Mouse (Mus musculus) bone marrow macrophage, adult 2 months (primary cell): ENCODE measurements around the gene Srgap3. TPM values are rescaled to one million over a fixed set of nuclear protein-coding genes. Genes with fewer than 3 reads are reported as not detected.

ENCODE experiments used
- H3K27ac ChIP-seq: 2 replicates; pipeline ENCODE4 v1.5.1; 2012; ENCODE audit warnings: low read depth, low read length; ENCODE audit not compliant: insufficient read depth
- H3K4me1 ChIP-seq: 2 replicates; pipeline ENCODE4 v1.6.1; 2012; ENCODE audit warnings: low read length; ENCODE audit not compliant: control insufficient read depth, insufficient read depth
- H3K4me3 ChIP-seq: 2 replicates; pipeline ENCODE4 v1.5.1; 2012; ENCODE audit warnings: mild to moderate bottlenecking, low read length, moderate library complexity; ENCODE audit not compliant: insufficient read depth
- CTCF ChIP-seq: IDR thresholded peaks from 2 replicates; pipeline ENCODE4 v1.5.1; 2012; ENCODE audit warnings: low read depth, mild to moderate bottlenecking, low read length, moderate library complexity
- POLR2A ChIP-seq: IDR thresholded peaks from 2 replicates; pipeline ENCODE4 v1.6.1; 2012; ENCODE audit warnings: mild to moderate bottlenecking, low read depth, low read length, borderline replicate concordance
- polyA plus RNA-seq: library from polyadenylated mRNA; stranded (reverse); fragments of >200 nt; gene quantifications from 2 replicates; pipeline ENCODE4 v1.2.4, GENCODE M21; 2012; ENCODE audit not compliant: missing spikeins, insufficient read depth, insufficient read length

Srgap3 gene
- polyA plus RNA-seq, 1 experiment, result 2.9 TPM

- Histone ChIP-seq H3K27ac (no peak overlapping the region), H3K4me1 (no peaks in the 10 kb centered on the region), H3K4me3 (no peak overlapping the region)
- TF ChIP-seq POLR2A (no peak), CTCF (no peak)
Observed at GRCm38 (mm10) chr6:112896372-112896771, 50.7 kb downstream of the Srgap3 start.

- TF ChIP-seq POLR2A, result no peak
- no peak for TF ChIP-seq CTCF
- Histone ChIP-seq H3K4me3 (no peak overlapping the region), H3K27ac (no peak overlapping the region), H3K4me1 (peaks cover 10% of the 10 kb centered on the region)
Observed at GRCm38 (mm10) chr6:112890331-112890751, 56.7 kb downstream of the Srgap3 start.

- Histone ChIP-seq H3K4me3 (no peak overlapping the region), H3K27ac (no peak overlapping the region), H3K4me1 (no peaks in the 10 kb centered on the region)
- TF ChIP-seq POLR2A, result no peak
- TF ChIP-seq CTCF, result no peak
Observed at GRCm38 (mm10) chr6:112883588-112884135, 63.4 kb downstream of the Srgap3 start.

- Histone ChIP-seq H3K27ac (no peak overlapping the region), H3K4me1 (no peaks in the 10 kb centered on the region), H3K4me3 (no peak overlapping the region)
- TF ChIP-seq CTCF (no peak), POLR2A (no peak)
Observed at GRCm38 (mm10) chr6:112880048-112880534, 67.0 kb downstream of the Srgap3 start.

- Histone ChIP-seq H3K4me3 (no peak overlapping the region), H3K4me1 (no peaks in the 10 kb centered on the region), H3K27ac (no peak overlapping the region)
- TF ChIP-seq CTCF (no peak), POLR2A (no peak)
Observed at GRCm38 (mm10) chr6:112879154-112879553, 67.9 kb downstream of the Srgap3 start.

- no peak overlapping the region for H3K27ac ChIP-seq
- TF ChIP-seq CTCF, result no peak
- no peak for TF ChIP-seq POLR2A
- H3K4me3 ChIP-seq, result no peak overlapping the region
- H3K4me1 ChIP-seq, result no peaks in the 10 kb centered on the region
Observed at GRCm38 (mm10) chr6:112873089-112873835, 73.8 kb downstream of the Srgap3 start.

GRCm38 (mm10) chr6:112871241-112871780 lies 75.8 kb downstream of the Srgap3 start:
- Histone ChIP-seq H3K4me3 (no peak overlapping the region), H3K27ac (no peak overlapping the region), H3K4me1 (no peaks in the 10 kb centered on the region)
- no peak for TF ChIP-seq CTCF
- TF ChIP-seq POLR2A, result no peak

GRCm38 (mm10) chr6:112868197-112868957 lies 78.7 kb downstream of the Srgap3 start:
- peaks cover 6% of the 10 kb centered on the region for H3K4me1 ChIP-seq
- no peak overlapping the region for H3K4me3 ChIP-seq
- H3K27ac ChIP-seq, result no peak overlapping the region
- TF ChIP-seq POLR2A (no peak), CTCF (no peak)

GRCm38 (mm10) chr6:112866096-112866495 lies 81.0 kb downstream of the Srgap3 start:
- no peak for TF ChIP-seq POLR2A
- TF ChIP-seq CTCF, result no peak
- peaks cover 19% of the 10 kb centered on the region for H3K4me1 ChIP-seq

GRCm38 (mm10) chr6:112865021-112865531 lies 82.0 kb downstream of the Srgap3 start:
- H3K4me1 ChIP-seq, result peaks cover 27% of the 10 kb centered on the region
- TF ChIP-seq CTCF, result no peak
- TF ChIP-seq POLR2A, result no peak
- no peak overlapping the region for H3K4me3 ChIP-seq
- no peak overlapping the region for H3K27ac ChIP-seq

More at GRCm38 (mm10) chr6:112866096-112866495, 81.0 kb downstream of the Srgap3 start:
- Histone ChIP-seq H3K27ac (no peak overlapping the region), H3K4me3 (no peak overlapping the region)
